Mouse (Mus musculus) heart, adult 2 months (tissue): ENCODE data around the gene 2200002J24Rik. TPM values are rescaled to one million over a fixed set of nuclear protein-coding genes. Genes with fewer than 3 reads are reported as not detected.

Source experiments
- DNase-seq, 2 experiments: peaks; one replicate each; pipeline ENCODE4 v3.0.0; 2021
- H3K27ac ChIP-seq: fragments of 200-600 bp; 2 replicates; pipeline ENCODE4 v1.8.1; 2022
- H3K27me3 ChIP-seq: fragments of 200-500 bp; 2 replicates; pipeline ENCODE4 v1.6.1; 2012; ENCODE audit warnings: mild to moderate bottlenecking, low read length, inconsistent platforms, mixed read lengths; ENCODE audit not compliant: control insufficient read depth, insufficient read depth
- H3K36me3 ChIP-seq: fragments of 200-500 bp; 2 replicates; pipeline ENCODE4 v1.6.1; 2012; ENCODE audit warnings: low read length, inconsistent platforms; ENCODE audit not compliant: control insufficient read depth, insufficient read depth
- H3K4me1 ChIP-seq: fragments of 200-500 bp; 2 replicates; pipeline ENCODE4 v1.6.1; 2011; ENCODE audit warnings: low read length; ENCODE audit not compliant: control insufficient read depth, insufficient read depth
- H3K4me3 ChIP-seq: fragments of 200-600 bp; 2 replicates; pipeline ENCODE4 v1.8.1; 2022
- H3K79me2 ChIP-seq: fragments of 200-500 bp; replicated peaks from 2 replicates; pipeline ENCODE4 v1.6.1; 2012; ENCODE audit warnings: mild to moderate bottlenecking, inconsistent platforms, low read length, moderate library complexity, mixed read lengths; ENCODE audit not compliant: control insufficient read depth, insufficient read depth
- H3K9ac ChIP-seq: fragments of 200-500 bp; 2 replicates; pipeline ENCODE4 v1.6.1; 2012; ENCODE audit warnings: low read depth, mild to moderate bottlenecking, control low read depth, inconsistent platforms, low read length, mixed read lengths
- CTCF ChIP-seq: fragments of 200-600 bp; IDR thresholded peaks from 2 replicates; pipeline ENCODE4 v1.8.1; 2022; ENCODE audit warnings: antibody characterized with exemption, mild to moderate bottlenecking, moderate library complexity
- EP300 ChIP-seq: fragments of 200-500 bp; IDR thresholded peaks from 2 replicates; pipeline ENCODE4 v1.6.1; 2011; ENCODE audit warnings: low read depth, low read length, control low read depth; ENCODE audit not compliant: insufficient read depth
- POLR2A ChIP-seq: fragments of 200-500 bp; IDR thresholded peaks from 2 replicates; pipeline ENCODE4 v1.6.1; 2011; ENCODE audit warnings: mild to moderate bottlenecking, low read depth, low read length, control low read depth; ENCODE audit not compliant: insufficient read depth
- WGBS: fragments of 180-500 bp; shearing (Covaris S2); methylation state at CpG from one replicate; pipeline ENCODE4 v1.1.7; 2018; 5-methylcytosine and 5-hydroxymethylcytosine counted together
- intact Hi-C: fragments of 180-260 bp; cut with DNase I; formaldehyde crosslinking; loops from one replicate; pipeline ENCODE4 v1.15.1; 2025
- polyA plus RNA-seq: library from polyadenylated mRNA; depleted of rRNA; stranded (reverse); fragments of >200 nt; gene quantifications from 2 replicates; pipeline ENCODE4 v1.2.3, GENCODE M21; 2012
- total RNA-seq, 2 experiments: library from RNA; stranded (reverse); gene quantifications; 2 replicates each; pipeline ENCODE4 v1.2.3; 2021

Gene 2200002J24Rik
- total and polyA plus RNA-seq, 3 experiments: not detected

- H3K79me2 ChIP-seq: no peaks in the 10 kb centered on the region
- 25% methylated on average over 8 of the region's 8 CpGs for WGBS
- H3K27me3 ChIP-seq: no peaks in the 10 kb centered on the region
- DNase-seq: peak in 1 of 2 experiments; percentile 38
- no peaks in the 10 kb centered on the region for H3K4me1 ChIP-seq
- H3K36me3 ChIP-seq: no peaks in the 10 kb centered on the region
- H3K27ac ChIP-seq: peak overlapping the region; percentile 57; the same call in 1 of the 2 replicates
- intact Hi-C loops: no loop called here
- no peak overlapping the region for H3K9ac ChIP-seq
- H3K4me3 ChIP-seq: no peak overlapping the region
- TF ChIP-seq POLR2A (no peak), CTCF (no peak), EP300 (no peak)
Measured at GRCm38 (mm10) chr7:30706214-30706882, 7.6 kb downstream of the 2200002J24Rik start.

- no peaks in the 10 kb centered on the region for H3K79me2 ChIP-seq
- no peaks in the 10 kb centered on the region for H3K27me3 ChIP-seq
- no peak for TF ChIP-seq EP300
- TF ChIP-seq POLR2A: no peak
- no peak for TF ChIP-seq CTCF
- intact Hi-C loops: no loop called here
- no peak overlapping the region for H3K9ac ChIP-seq
- H3K27ac ChIP-seq: no peak overlapping the region
- H3K36me3 ChIP-seq: no peaks in the 10 kb centered on the region
- no peak for DNase-seq
- H3K4me3 ChIP-seq: no peak overlapping the region
- WGBS: 81% methylated on average over 1 of the region's 1 CpGs
- no peaks in the 10 kb centered on the region for H3K4me1 ChIP-seq
Measured at GRCm38 (mm10) chr7:30707441-30707840, 8.7 kb downstream of the 2200002J24Rik start.

GRCm38 (mm10) chr7:30711942-30712341 is 13.2 kb downstream of the 2200002J24Rik start, which contains the start of gene Atp4a:
Gene Atp4a (plus strand): TSS chr7:30712209.
- intact Hi-C loops: no loop called here

DNA sequence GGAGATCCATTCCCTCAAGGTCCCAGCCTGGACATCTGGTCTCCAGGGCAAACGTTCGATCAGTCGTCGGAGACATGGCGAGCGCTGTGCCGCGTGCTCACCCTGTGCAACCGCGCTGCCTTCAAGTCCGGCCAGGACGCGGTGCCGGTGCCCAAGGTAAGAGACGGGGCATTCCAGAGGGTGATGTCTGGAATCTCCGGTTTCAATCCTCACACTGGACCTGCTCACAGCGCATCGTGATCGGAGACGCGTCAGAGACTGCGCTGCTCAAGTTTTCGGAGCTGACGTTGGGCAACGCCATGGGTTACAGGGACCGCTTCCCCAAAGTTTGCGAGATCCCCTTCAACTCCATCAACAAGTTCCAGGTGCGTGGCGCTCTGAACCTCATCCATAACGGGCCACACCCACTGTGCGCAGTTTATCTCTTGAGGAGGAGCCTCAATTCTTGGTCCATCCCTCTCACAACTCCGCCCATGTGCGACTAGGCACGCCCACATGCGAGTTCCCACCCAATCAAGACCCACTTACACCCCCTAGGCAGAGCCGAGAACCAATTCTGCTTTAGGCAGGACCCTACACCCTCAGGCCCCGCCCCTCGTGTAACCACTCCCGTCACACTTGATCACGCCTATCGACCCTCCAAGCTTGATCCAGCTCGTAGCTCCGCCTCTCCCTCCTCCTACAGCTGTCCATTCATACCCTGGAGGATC is 18.4 kb downstream of the 2200002J24Rik start:
- H3K79me2 ChIP-seq: no peaks in the 10 kb centered on the region
- DNase-seq: peak; percentile 53 to 63
- peak overlapping the region; percentile 36 for H3K4me3 ChIP-seq
- intact Hi-C loops: no loop called here
- H3K36me3 ChIP-seq: no peaks in the 10 kb centered on the region
- no peak overlapping the region for H3K9ac ChIP-seq
- TF ChIP-seq POLR2A (no peak), CTCF (no peak), EP300 (no peak)
- no peak overlapping the region for H3K27ac ChIP-seq
- WGBS: 5% methylated on average over 43 of the region's 43 CpGs
- H3K4me1 ChIP-seq: no peaks in the 10 kb centered on the region
- peaks cover 3% of the 10 kb centered on the region; the same call in 1 of the 2 replicates for H3K27me3 ChIP-seq

More at GRCm38 (mm10) chr7:30711942-30712341, 13.2 kb downstream of the 2200002J24Rik start, which contains the start of gene Atp4a:
- 71% methylated on average over 3 of the region's 3 CpGs for WGBS
- Histone ChIP-seq H3K79me2 (no peaks in the 10 kb centered on the region), H3K4me1 (no peaks in the 10 kb centered on the region), H3K9ac (no peak within 1 kb of the TSS), H3K27ac (no peak within 1 kb of the TSS), H3K27me3 (no peaks in the 10 kb centered on the region), H3K36me3 (no peaks in the 10 kb centered on the region), H3K4me3 (no peak within 1 kb of the TSS)
- TF ChIP-seq CTCF: no peak
- no peak for TF ChIP-seq EP300
- TF ChIP-seq POLR2A: no peak
- no peak for DNase-seq

GRCm38 (mm10) chr7:30717716-30718046 is 19.0 kb downstream of the 2200002J24Rik start:
- Histone ChIP-seq H3K4me3 (no peak overlapping the region; the same call in 1 of the 2 replicates), H3K4me1 (no peaks in the 10 kb centered on the region), H3K9ac (no peak overlapping the region), H3K27me3 (peaks cover 3% of the 10 kb centered on the region; the same call in 1 of the 2 replicates), H3K36me3 (no peaks in the 10 kb centered on the region), H3K79me2 (no peaks in the 10 kb centered on the region), H3K27ac (no peak overlapping the region)
- no peak for DNase-seq
- intact Hi-C loops: no loop called here
- WGBS: 20% methylated on average over 14 of the region's 14 CpGs
- TF ChIP-seq POLR2A (no peak), CTCF (no peak), EP300 (no peak)

DNA sequence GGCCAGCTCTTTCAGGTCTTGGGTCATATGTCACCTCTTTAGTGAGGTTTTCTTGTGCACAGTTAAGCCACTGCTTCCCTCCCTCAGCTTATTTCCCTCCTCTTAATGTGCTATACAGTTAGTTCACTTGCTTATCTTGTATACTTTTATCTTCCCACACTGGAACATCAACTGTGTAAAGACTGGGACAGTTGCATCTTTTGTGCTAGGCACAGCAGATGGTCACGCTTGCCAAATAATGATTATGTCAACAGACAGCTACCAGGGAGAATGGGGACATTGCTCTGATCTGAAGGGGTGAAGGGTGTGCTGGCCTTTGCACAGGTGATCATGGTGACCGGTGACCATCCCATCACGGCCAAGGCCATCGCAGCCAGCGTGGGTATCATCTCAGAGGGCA is 20.9 kb downstream of the 2200002J24Rik start:
- Histone ChIP-seq H3K9ac (no peak overlapping the region), H3K27ac (no peak overlapping the region), H3K79me2 (no peaks in the 10 kb centered on the region), H3K36me3 (no peaks in the 10 kb centered on the region), H3K4me1 (no peaks in the 10 kb centered on the region), H3K27me3 (peaks cover 3% of the 10 kb centered on the region; the same call in 1 of the 2 replicates), H3K4me3 (no peak overlapping the region)
- intact Hi-C loops: no loop called here
- no peak for DNase-seq
- TF ChIP-seq POLR2A: no peak
- no peak for TF ChIP-seq EP300
- no peak for TF ChIP-seq CTCF
- 92% methylated on average over 5 of the region's 5 CpGs for WGBS
